Mouse (Mus musculus) monocyte, adult 5-6 weeks (primary cell): Measurements from ENCODE around the gene Pold2. TPM values are rescaled to one million over a fixed set of nuclear protein-coding genes. Genes with fewer than 3 reads are reported as not detected.

Experiments
- ATAC-seq: fragments of 153-309, 156-312 bp; replicated peaks from 2 replicates; pipeline ENCODE4 v1.8.0; 2017; ENCODE audit warnings: mild to moderate bottlenecking; ENCODE audit not compliant: low TSS enrichment, insufficient number of reproducible peaks, severe bottlenecking, poor library complexity, low FRiP score
- total RNA-seq: library from RNA; stranded (forward); fragments of 200-1000, 200-491, 200-594 nt; gene quantifications from 3 replicates; pipeline ENCODE4 v1.2.3, GENCODE M21; 2017

Pold2 gene
- total RNA-seq, 1 experiment from 2014 or later = 7.0 TPM

DNA sequence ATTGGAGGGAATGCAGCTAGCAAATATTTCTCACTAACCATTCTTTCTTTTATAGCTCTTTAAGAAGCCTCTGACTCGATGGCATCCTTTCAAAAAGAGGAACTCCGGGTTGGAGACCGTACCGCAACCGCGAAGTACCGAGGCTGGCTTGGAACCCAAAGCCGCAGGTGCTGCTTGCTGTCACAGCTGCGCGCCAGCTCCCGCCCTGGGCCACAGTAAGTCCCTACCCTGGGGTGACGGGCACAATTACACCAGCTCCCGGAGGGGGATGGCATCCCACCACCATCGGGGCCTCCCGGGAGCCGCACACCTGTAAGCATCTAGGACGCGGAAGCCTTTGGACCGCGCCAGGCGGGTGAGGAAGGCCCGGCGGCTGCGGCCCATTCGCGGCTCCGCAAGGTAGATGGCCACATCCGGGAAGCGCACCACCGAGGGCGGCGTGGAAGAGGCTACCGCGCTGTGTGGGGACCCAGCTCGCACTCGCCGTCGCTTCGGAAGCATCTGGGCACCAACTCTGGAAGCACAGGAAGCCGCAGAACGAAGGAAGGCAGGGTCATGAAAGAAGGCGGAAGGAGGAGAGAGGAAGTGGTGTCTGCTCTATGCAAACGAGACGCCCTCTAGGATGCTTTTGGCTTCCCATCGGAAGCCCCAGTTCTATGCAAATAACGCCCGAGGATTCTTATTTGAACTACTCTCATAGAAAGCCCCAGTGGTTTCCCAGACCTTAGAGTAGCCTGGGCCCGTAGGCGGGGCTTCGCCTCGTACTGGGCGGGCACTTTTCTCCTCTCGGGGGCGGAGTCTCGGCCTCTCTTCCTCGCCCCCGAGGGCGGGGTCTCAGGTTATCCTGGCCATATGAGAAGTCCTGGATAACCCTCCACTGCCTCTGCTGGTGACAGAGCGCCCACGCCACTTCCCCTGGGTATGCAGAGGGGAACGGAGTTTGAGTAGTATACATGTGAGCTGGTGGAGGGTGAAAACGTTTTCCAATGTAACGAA is 40.5 kb downstream of the Pold2 start, which contains the start of gene Polm:
Polm (minus strand) TSS at position 766 of the 996 bp plus-strand sequence.
- ATAC-seq = peak; percentile 80

DNA sequence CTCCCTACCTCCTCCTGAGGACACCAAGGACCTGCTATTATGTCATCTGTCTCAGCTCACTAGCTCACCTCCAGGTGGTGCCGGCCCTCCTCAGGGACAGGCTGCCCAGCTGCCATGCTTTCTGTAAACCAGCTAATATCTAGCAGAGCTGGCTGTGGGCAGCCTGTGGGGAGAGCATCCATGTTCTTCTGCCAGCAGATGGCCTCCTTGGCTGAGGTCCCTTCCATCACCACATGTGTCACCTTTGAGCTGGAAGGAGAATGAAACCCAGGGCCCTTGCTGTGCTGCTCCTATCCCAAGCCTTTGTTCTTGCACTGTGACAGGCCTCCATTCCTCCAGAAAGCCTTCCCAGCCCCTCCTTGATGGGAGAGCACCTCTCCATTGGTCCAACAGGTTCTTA is 42.0 kb downstream of the Pold2 start:
- no peak for ATAC-seq

GRCm38 (mm10) chr11:5835057-5835456 is 43.0 kb downstream of the Pold2 start:
- no peak for ATAC-seq

GRCm38 (mm10) chr11:5834506-5834905 is 43.6 kb downstream of the Pold2 start:
- no peak for ATAC-seq

DNA sequence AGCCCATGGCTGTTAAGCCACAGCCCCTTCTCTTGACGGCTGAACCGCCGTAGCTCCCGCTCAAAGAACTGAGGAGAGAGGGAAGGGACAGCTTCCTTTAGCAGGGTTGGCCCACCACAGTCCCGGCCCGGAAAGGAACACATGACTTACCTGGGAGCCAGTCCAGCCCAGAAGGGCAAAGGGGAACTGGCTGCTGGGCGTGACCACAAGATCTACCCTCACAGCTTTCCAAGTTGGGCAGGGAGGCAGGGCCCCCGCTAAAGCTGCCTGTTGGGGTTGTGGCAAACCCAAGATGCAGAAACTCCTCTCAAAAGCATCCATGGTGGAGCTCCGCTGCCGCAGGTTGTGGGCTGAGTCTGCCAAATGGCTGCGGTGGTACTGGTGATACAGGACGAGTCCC is 48.8 kb downstream of the Pold2 start:
- no peak for ATAC-seq

GRCm38 (mm10) chr11:5828509-5829191 is 49.4 kb downstream of the Pold2 start:
- no peak for ATAC-seq

DNA sequence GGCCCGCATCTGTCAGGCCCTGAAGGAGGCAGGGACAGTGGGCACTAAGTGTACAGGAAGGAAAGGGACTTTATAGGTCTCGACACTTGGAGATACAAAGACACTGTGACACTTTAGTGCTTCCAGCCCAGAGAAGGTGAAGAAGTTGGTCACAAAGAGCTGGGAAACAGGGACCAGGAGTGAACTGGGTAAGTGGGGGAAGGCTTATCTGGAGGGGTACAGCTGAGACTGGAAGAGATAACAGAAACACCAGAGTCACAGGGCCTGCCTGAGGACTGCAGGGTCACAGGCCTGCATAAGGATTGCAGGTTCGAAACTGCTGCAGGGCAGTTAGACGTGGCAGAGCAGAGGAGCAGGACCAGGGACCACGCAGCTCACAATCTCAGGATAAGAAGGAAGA is 50.2 kb downstream of the Pold2 start:
- ATAC-seq = no peak

- ATAC-seq = no peak
These were observed 52.7 kb downstream of the Pold2 start for GRCm38 (mm10) chr11:5825432-5825831.

Other genes starting within 250 kb of the Pold2 start
- gene Mrps24, start 162.6 kb downstream of the Pold2 start, total RNA-seq = 29.1 to 47.5 TPM (median 33.5 TPM) in 3 replicates
- gene Urgcp, start 115.9 kb downstream of the Pold2 start, total RNA-seq = 7.2 to 13.7 TPM (median 10.5 TPM) in 3 replicates
- gene Dbnl, start 89.8 kb downstream of the Pold2 start, total RNA-seq = 164 to 214 TPM (median 184 TPM) in 3 replicates
- gene Pgam2, start 74.6 kb downstream of the Pold2 start, total RNA-seq = 6.4 TPM in 1 of 3 replicates, not detected in the others
- 14.6 to 18.6 TPM (median 17.2 TPM) in 3 replicates for gene Polm, start 40.3 kb downstream of the Pold2 start, total RNA-seq
- not detected in 3 replicates for gene Aebp1, start 16.3 kb downstream of the Pold2 start, total RNA-seq
- not detected in 3 replicates for gene Myl7, start 20.5 kb upstream of the Pold2 start, total RNA-seq
- gene Gck, start 71.8 kb upstream of the Pold2 start, total RNA-seq = not detected in 3 replicates
- gene Ykt6, start 77.4 kb upstream of the Pold2 start, total RNA-seq = 45.7 to 57.4 TPM (median 56.8 TPM) in 3 replicates
- gene Camk2b, start 188.1 kb upstream of the Pold2 start, total RNA-seq = 8.3 to 21.9 TPM (median 14.9 TPM) in 3 replicates